Mouse (Mus musculus) heart, postnatal 25 days (tissue): ENCODE data around the gene Chid1. TPM values are rescaled to one million over a fixed set of nuclear protein-coding genes. Genes with fewer than 3 reads are reported as not detected.

ENCODE experiments used
- DNase-seq: peaks from one replicate; pipeline ENCODE4 v3.0.0; 2022; ENCODE audit warnings: low spot score
- intact Hi-C: fragments of 180-260 bp; cut with DNase I; formaldehyde crosslinking; loops from one replicate; pipeline ENCODE4 v1.15.1; 2025
- total RNA-seq, 2 experiments: library from RNA; stranded (reverse); gene quantifications; 2 replicates each; pipeline ENCODE4 v1.2.3; 2021

Chid1 gene
- total RNA-seq, 2 experiments from 2014 or later, result 46.6 to 47.1 TPM

GRCm38 (mm10) chr7:141467230-141468030, 72.2 kb downstream of the Chid1 start, which contains the start of gene Cd151:
Cd151 (plus strand) TSS chr7:141467392.
- intact Hi-C loops, result no loop called here
- peak; percentile 86 for DNase-seq

DNA sequence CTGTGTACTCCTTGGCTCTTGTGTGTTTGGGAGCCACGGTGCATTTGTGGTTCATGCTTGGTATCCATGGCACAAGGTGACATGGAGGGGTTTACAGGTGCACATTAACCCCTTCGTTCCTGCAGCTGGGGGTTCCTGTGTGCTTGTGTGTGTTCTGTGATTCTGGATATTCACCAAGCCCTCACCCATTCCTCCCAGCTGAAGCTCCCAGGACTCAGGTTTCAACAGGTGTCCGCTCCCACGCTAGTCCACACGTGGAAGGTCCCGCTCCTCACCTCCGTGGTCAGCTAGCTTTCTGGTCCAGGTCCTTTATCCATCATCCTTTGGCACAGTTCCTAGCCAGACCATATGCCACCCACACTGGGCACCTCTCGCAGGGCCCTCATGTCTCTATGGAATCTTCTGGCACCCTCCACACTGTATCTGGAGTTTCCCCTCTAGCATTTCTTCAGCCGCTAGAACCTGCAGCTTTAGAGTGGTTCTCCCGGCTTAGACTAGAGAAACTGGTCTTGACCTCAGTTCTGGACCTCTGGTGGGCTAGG, 73.0 kb downstream of the Chid1 start:
- intact Hi-C loops, result no loop called here
- DNase-seq, result no peak

GRCm38 (mm10) chr7:141466045-141466394, 73.6 kb downstream of the Chid1 start:
- DNase-seq, result peak; percentile 51
- intact Hi-C loops, result no loop called here

- intact Hi-C loops, result no loop called here
- no peak for DNase-seq
Observed at GRCm38 (mm10) chr7:141465388-141466044, 74.1 kb downstream of the Chid1 start.

- DNase-seq, result no peak
- intact Hi-C loops, result no loop called here
Observed at GRCm38 (mm10) chr7:141464603-141465201, 75.0 kb downstream of the Chid1 start.

DNA sequence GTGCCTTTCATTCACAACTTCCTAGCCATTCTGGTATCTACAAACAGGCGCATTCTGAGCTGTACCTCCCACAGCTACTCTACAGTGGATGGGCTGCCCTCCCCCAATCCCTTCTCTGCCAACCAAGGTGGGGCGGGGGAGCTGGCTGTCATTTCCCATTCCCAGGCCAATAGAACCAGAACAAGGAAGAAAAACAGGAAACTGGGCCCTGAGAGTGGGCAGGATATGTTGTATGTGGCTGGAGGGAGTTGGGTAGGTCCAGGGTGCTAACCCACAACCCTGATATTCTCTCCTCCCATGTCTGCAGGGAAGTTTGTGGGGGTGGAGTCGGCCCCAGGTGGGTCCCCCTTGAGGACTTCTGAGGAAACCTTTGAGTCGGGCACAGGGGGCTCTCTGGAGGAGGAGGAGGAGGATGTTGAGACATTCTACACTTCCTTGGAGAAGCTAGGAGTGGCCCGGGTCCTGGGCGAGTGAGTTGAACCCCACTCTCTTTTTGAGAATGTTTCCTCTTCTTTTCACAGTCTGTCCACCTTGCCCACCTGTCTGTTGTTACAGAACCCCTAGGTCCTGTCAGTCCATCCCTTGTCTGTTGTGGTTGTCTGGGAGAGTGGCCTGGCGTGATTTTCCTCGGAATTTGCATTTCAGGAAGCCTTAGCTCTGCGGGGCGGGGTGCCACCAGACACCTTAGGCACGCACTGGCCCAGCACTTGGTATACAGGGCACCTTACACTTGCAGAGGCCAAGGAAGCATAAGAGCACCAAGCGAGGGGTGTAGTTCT, 75.6 kb downstream of the Chid1 start:
- intact Hi-C loops, result no loop called here
- peak; percentile 80 for DNase-seq

DNA sequence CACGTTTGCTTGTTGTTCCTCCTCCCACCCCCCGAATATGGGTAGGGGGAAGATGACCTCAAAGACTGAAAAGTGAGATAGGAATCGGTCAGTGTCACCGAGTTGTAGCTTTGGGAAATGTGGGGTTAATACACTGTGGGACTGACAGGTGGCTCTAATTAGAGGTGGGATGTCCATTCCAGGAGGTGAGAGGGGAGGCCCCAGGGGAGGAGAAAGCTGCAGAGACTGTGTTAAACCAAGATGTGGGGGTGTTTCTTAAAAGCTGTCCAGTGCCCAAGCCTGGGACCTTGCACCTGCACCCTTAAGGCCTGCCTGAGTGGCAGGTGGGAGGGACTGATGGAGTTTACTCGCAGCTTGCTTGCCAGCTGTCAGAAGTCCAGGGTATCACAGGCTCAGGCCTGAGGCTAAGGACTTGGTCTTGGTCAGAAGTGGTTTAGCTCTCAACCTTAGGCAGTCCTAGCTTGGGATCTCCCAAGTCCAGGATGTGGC, 77.3 kb downstream of the Chid1 start:
- intact Hi-C loops, result no loop called here
- DNase-seq, result no peak

DNA sequence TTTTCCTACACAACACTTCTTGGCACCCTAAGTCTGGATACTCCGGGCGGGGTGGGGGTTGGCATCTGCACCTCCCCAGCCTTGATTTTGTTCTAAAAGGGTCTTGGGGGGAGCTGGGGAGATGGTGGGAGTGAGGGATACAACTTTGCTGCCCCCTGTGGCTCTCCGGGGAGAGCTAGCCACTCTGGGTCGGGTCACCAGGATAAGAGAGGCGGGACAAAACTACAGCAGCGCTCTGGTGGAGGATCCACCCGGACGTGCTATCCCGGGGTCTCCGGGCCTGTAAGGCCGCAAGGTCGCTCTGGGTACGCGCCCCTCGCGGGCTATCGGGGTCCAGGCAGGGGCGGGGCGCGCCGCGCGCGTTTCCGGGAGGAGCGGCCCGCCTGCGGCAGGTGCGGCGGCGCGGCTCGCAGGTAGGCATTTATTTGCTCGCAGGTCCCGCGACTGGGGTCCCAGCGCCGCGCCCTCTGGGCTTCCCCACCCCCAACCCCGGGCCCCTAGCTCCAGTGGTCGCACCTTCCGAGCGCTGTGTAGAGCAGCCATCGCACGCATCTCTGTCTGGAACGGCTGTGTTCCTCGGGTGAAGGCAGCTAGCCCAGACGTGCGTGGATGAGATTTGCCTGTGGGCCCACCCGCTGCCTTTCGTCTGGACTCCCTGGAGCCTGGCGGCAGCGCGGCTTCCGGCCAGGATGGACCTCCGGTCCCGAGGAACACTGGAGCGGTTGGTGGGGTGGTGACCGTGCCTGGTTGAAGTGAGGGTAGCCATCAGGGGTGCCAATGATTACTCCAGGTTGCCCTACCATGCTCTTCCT, 77.9 kb downstream of the Chid1 start:
- intact Hi-C loops, result no loop called here
- no peak for DNase-seq

- DNase-seq, result no peak
- intact Hi-C loops, result no loop called here
Observed at GRCm38 (mm10) chr7:141460391-141461113, 79.1 kb downstream of the Chid1 start, which contains the start of gene Cracr2b. Cracr2b (plus strand) TSS chr7:141461094.

GRCm38 (mm10) chr7:141460001-141460390, 79.7 kb downstream of the Chid1 start:
- no peak for DNase-seq

DNA sequence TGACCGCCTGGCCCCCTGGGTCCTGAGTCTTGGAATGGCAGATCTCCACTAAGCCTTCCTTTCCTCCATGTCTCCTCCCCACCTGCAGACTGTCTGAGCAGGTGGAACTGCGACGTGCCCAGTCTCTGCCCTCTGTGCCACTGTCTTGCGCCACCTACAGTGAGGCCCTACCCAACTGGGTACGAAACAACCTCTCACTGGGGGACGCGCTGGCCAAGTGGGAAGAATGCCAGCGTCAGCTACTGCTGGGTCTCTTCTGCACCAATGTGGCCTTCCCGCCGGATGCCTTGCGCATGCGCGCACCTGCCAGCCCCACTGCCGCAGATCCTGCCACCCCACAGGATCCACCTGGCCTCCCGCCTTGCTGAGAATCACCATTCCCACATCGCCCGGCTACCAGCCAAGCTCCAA, 80.4 kb downstream of the Chid1 start:
- intact Hi-C loops, result loop anchor here (5.0 kb wide), 1 partner anchor 47 kb away; the partner anchor contains the start of gene Gatd1

More at GRCm38 (mm10) chr7:141460001-141460390, 79.7 kb downstream of the Chid1 start:
- intact Hi-C loops, result no loop called here

DNA sequence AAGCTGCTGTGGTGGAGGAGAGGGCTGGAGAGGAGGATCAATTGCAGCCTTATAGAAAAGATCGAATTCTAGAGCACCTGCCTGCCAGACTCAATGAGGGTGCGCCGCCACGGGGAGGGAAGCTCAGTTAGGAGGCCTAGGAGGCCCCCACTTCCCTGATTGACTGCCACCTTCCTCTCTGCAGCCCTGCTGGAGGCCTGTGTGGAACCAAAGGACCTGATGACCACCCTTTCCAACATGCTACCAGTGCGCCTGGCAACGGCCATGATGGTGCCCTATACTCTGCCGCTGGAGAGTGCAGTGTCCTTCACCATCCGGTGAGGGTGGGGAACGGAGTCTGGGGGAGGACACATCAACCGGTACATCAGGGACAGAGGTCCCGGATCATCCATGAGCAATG, 81.0 kb downstream of the Chid1 start:
- intact Hi-C loops, result loop anchor here (5.0 kb wide), 1 partner anchor 46 kb away; the partner anchor contains the start of gene Gatd1
- no peak for DNase-seq

More for the DNA sequence above, 80.4 kb downstream of the Chid1 start:
- no peak for DNase-seq

DNA sequence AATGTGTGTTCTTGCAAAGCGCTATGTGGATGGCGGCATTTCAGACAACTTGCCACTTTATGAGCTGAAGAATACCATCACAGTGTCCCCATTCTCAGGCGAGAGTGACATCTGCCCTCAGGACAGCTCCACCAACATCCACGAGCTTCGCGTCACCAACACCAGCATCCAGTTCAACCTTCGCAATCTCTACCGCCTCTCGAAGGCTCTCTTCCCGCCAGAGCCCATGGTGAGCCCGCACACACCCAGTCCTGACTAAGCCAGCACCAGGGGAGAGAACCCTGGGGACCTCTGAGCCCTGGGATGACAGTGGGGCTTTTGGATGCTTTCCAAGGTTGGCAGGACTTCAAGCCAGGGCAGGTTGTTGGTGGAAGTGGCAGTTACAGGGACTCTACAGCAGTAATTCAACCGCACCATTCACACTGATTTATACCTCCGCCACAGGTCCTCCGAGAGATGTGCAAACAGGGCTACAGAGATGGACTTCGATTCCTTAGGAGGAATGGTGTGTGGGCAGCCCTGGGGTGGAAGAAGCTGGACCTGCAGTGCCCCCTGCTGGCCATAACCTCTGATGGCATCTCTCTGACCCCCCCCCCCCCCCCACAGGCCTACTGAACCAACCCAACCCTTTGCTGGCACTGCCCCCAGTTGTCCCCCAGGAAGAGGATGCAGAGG, 81.5 kb downstream of the Chid1 start:
- DNase-seq, result no peak
- intact Hi-C loops, result loop anchor here (5.0 kb wide), 1 partner anchor 46 kb away; the partner anchor contains the start of gene Gatd1

- no peak for DNase-seq
- intact Hi-C loops, result loop anchor here (5.0 kb wide), 1 partner anchor 45 kb away; the partner anchor contains the start of gene Gatd1
Observed at GRCm38 (mm10) chr7:141457236-141457635, 82.4 kb downstream of the Chid1 start.

DNA sequence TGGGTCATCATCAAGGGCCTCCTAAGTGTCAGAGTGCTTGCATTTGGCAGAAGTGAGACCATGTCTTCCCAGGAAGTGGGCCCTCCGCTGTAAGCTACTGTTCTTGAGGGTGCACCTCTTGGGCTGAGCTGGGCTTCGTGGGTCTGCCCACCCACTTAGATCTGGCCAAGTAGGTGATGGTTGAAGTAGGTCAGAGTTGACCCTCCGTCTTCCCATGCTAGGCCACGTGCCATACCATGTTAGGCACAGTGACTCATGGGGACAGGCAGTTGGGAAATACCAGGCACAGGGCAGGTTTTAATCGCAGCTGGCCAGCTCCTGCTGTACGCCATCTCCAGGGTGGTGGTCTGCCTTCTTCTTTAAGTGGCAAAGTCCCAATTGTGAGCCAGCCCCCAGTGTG, 82.9 kb downstream of the Chid1 start:
- intact Hi-C loops, result loop anchor here (5.0 kb wide), 1 partner anchor 44 kb away; the partner anchor contains the start of gene Gatd1
- DNase-seq, result no peak

GRCm38 (mm10) chr7:141455610-141456314, 83.9 kb downstream of the Chid1 start:
- DNase-seq, result peak; percentile 74
- intact Hi-C loops, result loop anchor here (5.0 kb wide), 1 partner anchor 43 kb away; the partner anchor contains the start of gene Gatd1
